Mouse (Mus musculus) forebrain, embryonic 11.5 days (tissue): Measurements from ENCODE around the gene Dennd6a. TPM values are rescaled to one million over a fixed set of nuclear protein-coding genes. Genes with fewer than 3 reads are reported as not detected.

ENCODE experiments used
- ATAC-seq: fragments of 200-750 bp; cut with Nextera tagmentation; replicated peaks from 2 replicates; pipeline ENCODE4 v1.8.0; 2017; ENCODE audit warnings: moderate TSS enrichment; ENCODE audit not compliant: low FRiP score
- DNase-seq: peaks from one replicate; pipeline ENCODE4 v3.0.0-alpha.2; 2017; ENCODE audit warnings: low spot score
- H3K27ac ChIP-seq: fragments of 300-500 bp; sonication (generic); 2 replicates; pipeline ENCODE4 v1.5.1; 2014; ENCODE audit warnings: low read depth, low read length
- H3K27me3 ChIP-seq: fragments of 300-500 bp; sonication (generic); 2 replicates; pipeline ENCODE4 v1.6.1; 2014; ENCODE audit warnings: mild to moderate bottlenecking, low read length, mixed read lengths; ENCODE audit not compliant: control insufficient read depth, insufficient read depth
- H3K36me3 ChIP-seq: fragments of 300-500 bp; sonication (generic); 2 replicates; pipeline ENCODE4 v1.6.1; 2014; ENCODE audit warnings: mild to moderate bottlenecking, low read length, moderate library complexity, mixed read lengths; ENCODE audit not compliant: control insufficient read depth, insufficient read depth
- H3K4me1 ChIP-seq: fragments of 300-500 bp; sonication (generic); replicated peaks from 2 replicates; pipeline ENCODE4 v1.6.1; 2014; ENCODE audit warnings: low read length, mixed read lengths; ENCODE audit not compliant: control insufficient read depth, insufficient read depth
- H3K4me2 ChIP-seq: fragments of 300-500 bp; sonication (generic); 2 replicates; pipeline ENCODE4 v1.6.1; 2014; ENCODE audit warnings: low read depth, mild to moderate bottlenecking, low read length, moderate library complexity, mixed read lengths; ENCODE audit not compliant: severe bottlenecking
- H3K4me3 ChIP-seq: fragments of 300-500 bp; sonication (generic); 2 replicates; pipeline ENCODE4 v1.5.1; 2014; ENCODE audit warnings: low read depth, low read length
- H3K9ac ChIP-seq: fragments of 300-500 bp; sonication (generic); 2 replicates; pipeline ENCODE4 v1.6.1; 2014; ENCODE audit warnings: low read length
- H3K9me3 ChIP-seq: fragments of 300-500 bp; sonication (generic); 2 replicates; pipeline ENCODE4 v1.6.1; 2016; ENCODE audit warnings: low read length, mixed read lengths; ENCODE audit not compliant: control insufficient read depth
- WGBS: fragments of 180-500 bp; shearing (Covaris S2); extraction: QIAGEN DNeasy Blood & Tissue Kit; methylation state at CpG from one replicate; pipeline ENCODE4 v1.1.7; 2014; 5-methylcytosine and 5-hydroxymethylcytosine counted together
- polyA plus RNA-seq: library from polyadenylated mRNA; unstranded; fragments of >200 nt; fragmentation: Nextera tagmentation; extraction: Ambion mirVana; gene quantifications from 2 replicates; pipeline ENCODE4 v1.2.1, GENCODE M21; 2014

Dennd6a gene
- polyA plus RNA-seq, 1 experiment from 2014 or later = 38.8 TPM

DNA sequence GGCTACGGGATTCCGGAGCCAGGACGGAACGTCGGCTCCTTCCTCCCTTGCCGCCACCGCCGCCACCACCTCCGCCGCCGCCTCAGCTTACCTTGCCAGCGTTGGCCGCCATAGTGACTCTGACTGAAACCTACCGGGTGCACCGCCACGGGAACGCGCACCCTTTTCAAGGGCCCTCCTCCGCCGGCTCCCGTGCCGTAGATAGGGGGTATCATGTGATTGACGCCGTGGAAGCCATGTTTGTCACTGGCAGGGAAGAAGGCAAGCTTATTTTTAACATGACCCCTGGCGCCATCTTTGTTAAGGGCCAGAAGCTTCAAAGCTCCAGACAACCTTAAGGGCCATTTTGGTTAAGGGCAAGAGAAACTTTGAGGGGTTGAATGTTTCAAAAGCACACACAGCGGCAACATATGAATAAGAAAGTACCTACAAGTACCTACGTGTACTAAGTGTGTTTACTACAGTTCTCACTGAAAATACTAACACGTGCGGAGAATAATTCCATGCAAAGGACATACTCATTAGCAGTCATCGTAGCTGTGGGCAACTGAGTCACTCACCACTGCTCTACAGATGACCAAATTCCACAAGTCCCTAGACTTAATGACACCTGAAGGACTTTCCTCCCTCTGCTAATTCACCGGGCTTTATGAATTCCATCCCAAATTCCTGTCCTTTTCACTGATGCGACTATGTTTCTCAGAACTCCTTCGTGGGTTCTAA is 38.7 kb upstream of the Dennd6a start, which contains the start of gene Slmap:
Gene Slmap (minus strand): TSS at position 175 of the 723 bp plus-strand sequence.
- 13% methylated on average over 32 of the region's 33 CpGs for WGBS
- H3K36me3 ChIP-seq = no peaks in the 10 kb centered on the region
- H3K4me2 ChIP-seq = peak within 1 kb of the TSS; percentile 90
- peak within 1 kb of the TSS; percentile 90 for H3K9ac ChIP-seq
- peak within 1 kb of the TSS; percentile 95 for H3K4me3 ChIP-seq
- peak within 1 kb of the TSS; percentile 70; the same call in 1 of the 2 replicates for H3K27ac ChIP-seq
- no peaks in the 10 kb centered on the region for H3K9me3 ChIP-seq
- peak; percentile 98 for DNase-seq
- H3K27me3 ChIP-seq = no peaks in the 10 kb centered on the region
- ATAC-seq = peak; percentile 96
- peaks cover 3% of the 10 kb centered on the region; the same call in 1 of the 2 replicates for H3K4me1 ChIP-seq

GRCm38 (mm10) chr14:26539241-26539640 is 34.4 kb upstream of the Dennd6a start:
- Histone ChIP-seq H3K4me3 (no peak overlapping the region), H3K9me3 (no peaks in the 10 kb centered on the region)
- no peak for ATAC-seq

DNA sequence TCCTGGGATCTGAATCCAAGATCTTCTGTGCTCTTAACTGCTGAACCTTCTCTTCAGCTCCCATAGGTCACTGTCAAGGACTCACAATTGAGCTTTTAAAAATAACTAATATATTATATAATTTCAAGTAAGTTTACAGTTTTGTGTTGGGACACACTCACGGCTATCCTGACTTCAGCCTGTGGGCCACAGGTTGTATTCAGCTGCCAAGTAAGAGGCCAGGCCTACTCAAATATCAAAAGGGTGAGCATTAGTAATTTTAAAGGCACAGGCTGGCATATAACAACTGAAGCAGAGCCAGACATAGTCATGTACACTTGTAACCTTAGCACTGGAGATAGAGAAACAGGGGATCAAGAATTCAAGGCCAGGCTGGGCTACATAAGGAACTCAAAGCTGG is 33.1 kb upstream of the Dennd6a start:
- WGBS = 79% methylated on average over 1 of the region's 1 CpGs
- no peak overlapping the region for H3K4me2 ChIP-seq
- ATAC-seq = no peak

More at GRCm38 (mm10) chr14:26539241-26539640, 34.4 kb upstream of the Dennd6a start:
- H3K4me2 ChIP-seq = no peak overlapping the region
- no peak for DNase-seq
- no peaks in the 10 kb centered on the region for H3K36me3 ChIP-seq
- H3K27me3 ChIP-seq = no peaks in the 10 kb centered on the region
- no peak overlapping the region for H3K27ac ChIP-seq
- no peaks in the 10 kb centered on the region for H3K4me1 ChIP-seq
- 90% methylated on average over 4 of the region's 4 CpGs for WGBS
- H3K9ac ChIP-seq = no peak overlapping the region

DNA sequence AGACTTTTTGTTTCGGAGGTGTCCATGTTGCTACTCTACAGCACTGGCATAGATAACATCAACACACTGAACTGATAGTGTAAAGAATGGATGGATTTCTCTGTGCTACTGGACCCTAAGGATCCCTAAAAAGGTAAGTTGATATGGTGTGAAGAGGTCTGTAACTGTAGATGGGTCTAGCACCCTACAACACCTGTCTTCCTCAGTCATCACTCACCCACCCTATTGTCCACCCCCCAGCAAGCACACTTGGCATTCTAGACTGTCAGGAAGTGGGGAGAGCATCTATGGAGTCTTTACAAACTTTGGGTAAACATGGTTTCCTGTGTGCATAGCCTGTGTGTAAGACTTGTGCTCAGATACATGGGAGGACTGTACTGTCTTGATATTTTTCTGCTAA is 31.5 kb upstream of the Dennd6a start:
- Histone ChIP-seq H3K9ac (no peak overlapping the region), H3K36me3 (no peaks in the 10 kb centered on the region), H3K27me3 (no peaks in the 10 kb centered on the region), H3K4me2 (no peak overlapping the region), H3K4me1 (no peaks in the 10 kb centered on the region), H3K27ac (no peak overlapping the region), H3K9me3 (no peaks in the 10 kb centered on the region), H3K4me3 (no peak overlapping the region)
- WGBS = 100% methylated on average over 1 of the region's 1 CpGs
- ATAC-seq (no peak), DNase-seq (no peak)

More for the DNA sequence above, 33.1 kb upstream of the Dennd6a start:
- no peaks in the 10 kb centered on the region for H3K27me3 ChIP-seq
- no peak overlapping the region for H3K4me3 ChIP-seq
- H3K9me3 ChIP-seq = no peaks in the 10 kb centered on the region
- no peaks in the 10 kb centered on the region for H3K4me1 ChIP-seq
- H3K27ac ChIP-seq = no peak overlapping the region
- H3K36me3 ChIP-seq = no peaks in the 10 kb centered on the region
- H3K9ac ChIP-seq = no peak overlapping the region
- DNase-seq = no peak

DNA sequence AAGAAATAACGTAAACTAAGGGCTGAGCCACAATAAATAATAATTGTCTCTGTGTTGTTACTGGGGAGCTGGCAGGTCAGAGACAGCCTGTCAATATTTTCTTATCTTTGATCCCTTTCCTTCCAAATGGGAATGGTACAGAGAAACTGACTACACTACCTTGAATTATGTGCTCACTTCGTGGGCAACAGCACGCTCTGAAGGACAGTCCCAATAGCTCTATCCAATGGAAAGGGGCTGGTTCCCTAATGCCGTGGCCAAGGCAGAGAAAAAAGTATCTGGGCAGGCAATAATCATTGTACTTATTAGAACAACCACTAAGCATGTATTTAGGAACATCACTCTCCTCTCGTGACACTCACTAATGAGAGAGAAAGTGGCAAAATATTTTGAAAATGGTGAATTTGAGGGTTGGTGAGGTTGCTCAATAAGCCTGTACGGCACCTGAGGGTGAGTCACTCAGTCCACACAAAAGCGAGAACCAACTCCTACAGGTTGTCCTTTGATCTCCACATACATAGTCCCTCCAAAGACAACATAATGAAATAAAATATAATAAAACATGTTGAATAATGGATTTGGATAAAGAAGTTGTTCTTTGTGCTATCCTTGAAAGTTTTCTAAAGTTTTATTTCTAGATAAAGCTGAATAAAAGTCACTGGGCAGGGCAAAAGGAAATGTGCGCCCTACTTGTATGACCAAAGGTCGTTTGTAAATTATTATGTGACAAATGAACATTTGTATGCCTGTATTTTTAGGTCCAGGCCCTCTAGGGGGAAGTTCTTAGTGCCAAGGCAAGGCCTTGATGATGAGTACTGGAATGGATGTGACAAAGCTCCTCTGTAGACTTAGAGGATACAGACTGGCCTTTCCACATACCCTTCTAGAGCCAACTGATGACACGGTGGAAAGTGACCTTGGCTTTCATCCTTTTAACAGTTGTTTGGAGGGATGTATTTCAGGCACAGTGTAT is 25.9 kb upstream of the Dennd6a start:
- Histone ChIP-seq H3K9ac (no peak overlapping the region), H3K27ac (no peak overlapping the region), H3K4me1 (no peaks in the 10 kb centered on the region), H3K9me3 (no peaks in the 10 kb centered on the region), H3K4me3 (no peak overlapping the region), H3K36me3 (no peaks in the 10 kb centered on the region), H3K27me3 (no peaks in the 10 kb centered on the region), H3K4me2 (no peak overlapping the region)
- DNase-seq = no peak
- WGBS = 84% methylated on average over 10 of the region's 10 CpGs
- ATAC-seq = no peak

DNA sequence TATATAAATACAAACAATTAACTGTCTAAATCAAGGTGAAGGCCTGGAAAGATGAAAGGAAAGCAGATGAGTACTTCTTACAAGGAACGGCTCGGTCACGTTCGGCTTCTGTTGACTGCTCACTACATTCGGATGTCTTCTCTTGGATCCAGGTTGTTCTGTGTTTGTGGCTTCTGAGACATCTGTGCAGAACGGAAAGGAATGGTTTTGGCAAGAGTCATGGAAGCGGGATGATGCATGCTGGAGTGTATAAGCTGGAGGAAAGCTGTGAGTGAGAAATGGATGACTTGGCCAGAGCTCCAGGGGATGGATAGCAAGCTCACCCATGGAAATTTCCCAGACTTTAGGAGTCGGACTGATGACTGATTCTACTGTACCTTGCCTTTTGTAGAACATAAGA is 22.9 kb upstream of the Dennd6a start:
- ATAC-seq = no peak
- no peak overlapping the region for H3K4me3 ChIP-seq

GRCm38 (mm10) chr14:26552441-26552840 is 21.2 kb upstream of the Dennd6a start:
- DNase-seq (no peak), ATAC-seq (no peak)
- 92% methylated on average over 2 of the region's 2 CpGs for WGBS
- H3K27me3 ChIP-seq = no peaks in the 10 kb centered on the region
- no peak overlapping the region for H3K9ac ChIP-seq
- H3K36me3 ChIP-seq = no peaks in the 10 kb centered on the region
- no peak overlapping the region for H3K4me2 ChIP-seq
- no peak overlapping the region for H3K4me3 ChIP-seq
- H3K27ac ChIP-seq = no peak overlapping the region
- H3K9me3 ChIP-seq = no peaks in the 10 kb centered on the region
- no peaks in the 10 kb centered on the region for H3K4me1 ChIP-seq

More for the DNA sequence above, 22.9 kb upstream of the Dennd6a start:
- Histone ChIP-seq H3K36me3 (no peaks in the 10 kb centered on the region), H3K27me3 (no peaks in the 10 kb centered on the region), H3K4me2 (no peak overlapping the region), H3K9ac (no peak overlapping the region), H3K27ac (no peak overlapping the region), H3K9me3 (no peaks in the 10 kb centered on the region), H3K4me1 (no peaks in the 10 kb centered on the region)
- 93% methylated on average over 8 of the region's 8 CpGs for WGBS
- DNase-seq = no peak

- WGBS = 85% methylated on average over 3 of the region's 3 CpGs
- H3K36me3 ChIP-seq = no peaks in the 10 kb centered on the region
- H3K4me1 ChIP-seq = no peaks in the 10 kb centered on the region
- no peaks in the 10 kb centered on the region for H3K9me3 ChIP-seq
- H3K27me3 ChIP-seq = no peaks in the 10 kb centered on the region
- no peak overlapping the region for H3K4me3 ChIP-seq
- H3K9ac ChIP-seq = no peak overlapping the region
- no peak for ATAC-seq
- DNase-seq = no peak
- no peak overlapping the region for H3K4me2 ChIP-seq
- H3K27ac ChIP-seq = no peak overlapping the region
Measured at GRCm38 (mm10) chr14:26552853-26553252, 20.8 kb upstream of the Dennd6a start.
